Mouse (Mus musculus) bone marrow macrophage, adult 2 months (primary cell): ENCODE measurements around the gene Lrrc29. TPM values are rescaled to one million over a fixed set of nuclear protein-coding genes. Genes with fewer than 3 reads are reported as not detected.
A peak's percentile ranks its signal among the peaks of the same experiment; 100 is the strongest.

Experiments used
- H3K27ac ChIP-seq: 2 replicates; pipeline ENCODE4 v1.5.1; 2012; ENCODE audit warnings: low read depth, low read length; ENCODE audit not compliant: insufficient read depth
- H3K4me1 ChIP-seq: 2 replicates; pipeline ENCODE4 v1.6.1; 2012; ENCODE audit warnings: low read length; ENCODE audit not compliant: control insufficient read depth, insufficient read depth
- H3K4me3 ChIP-seq: 2 replicates; pipeline ENCODE4 v1.5.1; 2012; ENCODE audit warnings: mild to moderate bottlenecking, low read length, moderate library complexity; ENCODE audit not compliant: insufficient read depth
- CTCF ChIP-seq: IDR thresholded peaks from 2 replicates; pipeline ENCODE4 v1.5.1; 2012; ENCODE audit warnings: low read depth, mild to moderate bottlenecking, low read length, moderate library complexity
- POLR2A ChIP-seq: IDR thresholded peaks from 2 replicates; pipeline ENCODE4 v1.6.1; 2012; ENCODE audit warnings: mild to moderate bottlenecking, low read depth, low read length, borderline replicate concordance
- polyA plus RNA-seq: library from polyadenylated mRNA; stranded (reverse); fragments of >200 nt; gene quantifications from 2 replicates; pipeline ENCODE4 v1.2.4, GENCODE M21; 2012; ENCODE audit not compliant: missing spikeins, insufficient read depth, insufficient read length

Lrrc29 gene
- polyA plus RNA-seq: 3.1 and 3.2 TPM in 2 replicates

GRCm38 (mm10) chr8:105326141-105326672 lies at the start of gene Lrrc29, which contains the start of gene Tmem208:
Gene Lrrc29 (minus strand): TSS chr8:105326278.
Gene Tmem208 (plus strand): TSS chr8:105326354.
- peak within 1 kb of the TSS; percentile 75 for H3K4me3 ChIP-seq
- TF ChIP-seq POLR2A: peak; percentile 26
- peak; percentile 52 for TF ChIP-seq CTCF
- H3K27ac ChIP-seq: peak within 1 kb of the TSS; percentile 77
- peaks cover 12% of the 10 kb centered on the region for H3K4me1 ChIP-seq

- H3K4me3 ChIP-seq: no peak overlapping the region
- TF ChIP-seq CTCF: peak; percentile 25; the same call in 1 of the 2 replicates
- no peak for TF ChIP-seq POLR2A
- H3K27ac ChIP-seq: no peak overlapping the region
- 0 out of 2 replicates have a peak, but pooled peaks cover 2% of the 10 kb centered on the region for H3K4me1 ChIP-seq
Observed at GRCm38 (mm10) chr8:105374513-105374966, 48.5 kb upstream of the Lrrc29 start.

- H3K4me3 ChIP-seq: no peak within 1 kb of the TSS
- TF ChIP-seq POLR2A: no peak
- TF ChIP-seq CTCF: no peak
- H3K27ac ChIP-seq: no peak within 1 kb of the TSS
- H3K4me1 ChIP-seq: 0 out of 2 replicates have a peak, but pooled peaks cover 2% of the 10 kb centered on the region
Observed at GRCm38 (mm10) chr8:105373032-105373431, 47.0 kb upstream of the Lrrc29 start, which contains the start of gene Plekhg4. Gene Plekhg4 (plus strand): TSS chr8:105373274.

- TF ChIP-seq CTCF (no peak), POLR2A (no peak)
- no peak overlapping the region for H3K27ac ChIP-seq
- 0 out of 2 replicates have a peak, but pooled peaks cover 2% of the 10 kb centered on the region for H3K4me1 ChIP-seq
- no peak overlapping the region for H3K4me3 ChIP-seq
Observed at GRCm38 (mm10) chr8:105372473-105372872, 46.4 kb upstream of the Lrrc29 start.

- Histone ChIP-seq H3K4me1 (peaks cover 10% of the 10 kb centered on the region), H3K27ac (no peak overlapping the region), H3K4me3 (no peak overlapping the region)
- 0 out of 2 replicates have a peak, but pooled peaks have one; percentile 11 for TF ChIP-seq CTCF
- no peak for TF ChIP-seq POLR2A
Observed at GRCm38 (mm10) chr8:105367107-105367506, 41.0 kb upstream of the Lrrc29 start.

GRCm38 (mm10) chr8:105361751-105362702 lies 35.9 kb upstream of the Lrrc29 start:
- peaks cover 16% of the 10 kb centered on the region for H3K4me1 ChIP-seq
- TF ChIP-seq POLR2A (no peak), CTCF (no peak)
- H3K4me3 ChIP-seq: no peak overlapping the region
- H3K27ac ChIP-seq: peak overlapping the region; percentile 53

GRCm38 (mm10) chr8:105359646-105360045 lies 33.6 kb upstream of the Lrrc29 start:
- H3K4me3 ChIP-seq: no peak overlapping the region
- TF ChIP-seq POLR2A (no peak), CTCF (0 out of 2 replicates have a peak, but pooled peaks have one; percentile 18)
- peaks cover 16% of the 10 kb centered on the region for H3K4me1 ChIP-seq
- H3K27ac ChIP-seq: no peak overlapping the region

- H3K27ac ChIP-seq: no peak overlapping the region
- peaks cover 16% of the 10 kb centered on the region for H3K4me1 ChIP-seq
- no peak for TF ChIP-seq POLR2A
- TF ChIP-seq CTCF: no peak
- H3K4me3 ChIP-seq: no peak overlapping the region
Observed at GRCm38 (mm10) chr8:105359208-105359607, 33.1 kb upstream of the Lrrc29 start.

- no peak for TF ChIP-seq POLR2A
- TF ChIP-seq CTCF: no peak
- no peak overlapping the region for H3K27ac ChIP-seq
- H3K4me3 ChIP-seq: no peak overlapping the region
- peaks cover 4% of the 10 kb centered on the region for H3K4me1 ChIP-seq
Observed at GRCm38 (mm10) chr8:105356681-105357080, 30.6 kb upstream of the Lrrc29 start.
